Mouse (Mus musculus): ENCODE measurements at regions not wholly inside any gene's neighbourhood (a gene's known extent, or its start where the extent isn't known, plus 50 kb on each side); places are given as distances from the start of the nearest gene placed in this dataset.

GRCm38 (mm10) chr13:52741371-52741770 is 158.4 kb downstream of the Syk start:
- Histone ChIP-seq H3K9me3 (replicated peaks) (no peaks in the 10 kb centered on the region), H3K27ac (no peak overlapping the region), H3K4me1 (peaks cover 8% of the 10 kb centered on the region; the same call in 1 of the 2 replicates), H3K4me2 (no peak overlapping the region), H3K4me3 (no peak overlapping the region), H3K27me3 (no peaks in the 10 kb centered on the region), H3K36me3 (ENCODE audit: poor library complexity, severe bottlenecking) (no peaks in the 10 kb centered on the region), H3K9ac (no peak overlapping the region)
- no peak for ATAC-seq
- whole genome bisulfite sequencing: 60% methylated on average over 4 of the region's 4 CpGs

GRCm38 (mm10) chr13:52756005-52756404 is 173.0 kb downstream of the Syk start:
- Histone ChIP-seq H3K4me2 (no peak overlapping the region), H3K9ac (no peak overlapping the region), H3K27me3 (no peaks in the 10 kb centered on the region), H3K9me3 (replicated peaks) (no peaks in the 10 kb centered on the region), H3K36me3 (ENCODE audit: poor library complexity, severe bottlenecking) (no peaks in the 10 kb centered on the region), H3K4me3 (no peak overlapping the region), H3K4me1 (peaks cover 16% of the 10 kb centered on the region), H3K27ac (no peak overlapping the region)
- peak; percentile 55 for ATAC-seq
- 53% methylated on average over 10 of the region's 10 CpGs for WGBS

GRCm38 (mm10) chr13:52765508-52766181 is 163.8 kb downstream of the Auh start:
- Histone ChIP-seq H3K4me3 (no peak overlapping the region), H3K36me3 (ENCODE audit: poor library complexity, severe bottlenecking) (no peaks in the 10 kb centered on the region), H3K27me3 (0 out of 2 replicates have a peak, but pooled peaks cover 2% of the 10 kb centered on the region), H3K27ac (peak overlapping the region; percentile 36; the same call in 1 of the 2 replicates), H3K9ac (no peak overlapping the region), H3K4me1 (peaks cover 21% of the 10 kb centered on the region), H3K4me2 (peak overlapping the region; percentile 20; the same call in 1 of the 2 replicates), H3K9me3 (replicated peaks) (no peaks in the 10 kb centered on the region)
- 30% methylated on average over 13 of the region's 13 CpGs for WGBS
- ATAC-seq: peak; percentile 51; the same call in 1 of the 2 replicates

- WGBS: 93% methylated on average over 2 of the region's 2 CpGs
- Histone ChIP-seq H3K36me3 (ENCODE audit: poor library complexity, severe bottlenecking) (no peaks in the 10 kb centered on the region), H3K4me1 (peaks cover 21% of the 10 kb centered on the region), H3K4me3 (no peak overlapping the region), H3K9me3 (replicated peaks) (no peaks in the 10 kb centered on the region), H3K4me2 (no peak overlapping the region), H3K9ac (no peak overlapping the region), H3K27me3 (0 out of 2 replicates have a peak, but pooled peaks cover under 1% of the 10 kb centered on the region), H3K27ac (no peak overlapping the region)
- no peak for ATAC-seq
These were observed 163.2 kb downstream of the Auh start for GRCm38 (mm10) chr13:52766236-52766635.

GRCm38 (mm10) chr13:52769956-52770355 is 159.5 kb downstream of the Auh start:
- Histone ChIP-seq H3K27ac (no peak overlapping the region), H3K36me3 (ENCODE audit: poor library complexity, severe bottlenecking) (no peaks in the 10 kb centered on the region), H3K9ac (no peak overlapping the region), H3K4me3 (no peak overlapping the region), H3K4me1 (peaks cover 15% of the 10 kb centered on the region), H3K9me3 (replicated peaks) (no peaks in the 10 kb centered on the region), H3K4me2 (no peak overlapping the region), H3K27me3 (no peaks in the 10 kb centered on the region)
- WGBS: 89% methylated on average over 8 of the region's 8 CpGs
- no peak for ATAC-seq

GRCm38 (mm10) chr13:52771518-52771917 is 158.0 kb downstream of the Auh start:
- no peaks in the 10 kb centered on the region for H3K27me3 ChIP-seq
- H3K9ac ChIP-seq: no peak overlapping the region
- WGBS: 89% methylated on average over 3 of the region's 3 CpGs
- no peaks in the 10 kb centered on the region for H3K9me3 ChIP-seq (replicated peaks)
- no peak overlapping the region for H3K27ac ChIP-seq
- no peaks in the 10 kb centered on the region for H3K36me3 ChIP-seq (ENCODE audit: poor library complexity, severe bottlenecking)
- no peak overlapping the region for H3K4me3 ChIP-seq
- H3K4me2 ChIP-seq: no peak overlapping the region
- H3K4me1 ChIP-seq: no peaks in the 10 kb centered on the region
- no peak for ATAC-seq

GRCm38 (mm10) chr13:52772081-52772480 is 157.4 kb downstream of the Auh start:
- 79% methylated on average over 4 of the region's 4 CpGs for WGBS
- no peaks in the 10 kb centered on the region for H3K4me1 ChIP-seq
- no peaks in the 10 kb centered on the region for H3K27me3 ChIP-seq
- H3K9me3 ChIP-seq (replicated peaks): no peaks in the 10 kb centered on the region
- no peak overlapping the region for H3K4me2 ChIP-seq
- H3K4me3 ChIP-seq: no peak overlapping the region
- no peak overlapping the region for H3K9ac ChIP-seq
- H3K27ac ChIP-seq: no peak overlapping the region
- no peak for ATAC-seq
- H3K36me3 ChIP-seq (ENCODE audit: poor library complexity, severe bottlenecking): no peaks in the 10 kb centered on the region

- 67% methylated on average over 6 of the region's 6 CpGs for whole genome bisulfite sequencing
- no peak overlapping the region for H3K4me3 ChIP-seq
- H3K9me3 ChIP-seq (replicated peaks): no peaks in the 10 kb centered on the region
- no peaks in the 10 kb centered on the region for H3K27me3 ChIP-seq
- no peak overlapping the region for H3K27ac ChIP-seq
- no peak for ATAC-seq
- no peak overlapping the region for H3K9ac ChIP-seq
- H3K4me1 ChIP-seq: no peaks in the 10 kb centered on the region
- no peaks in the 10 kb centered on the region for H3K36me3 ChIP-seq (ENCODE audit: poor library complexity, severe bottlenecking)
- H3K4me2 ChIP-seq: no peak overlapping the region
These were observed 152.0 kb downstream of the Auh start for GRCm38 (mm10) chr13:52777396-52778034.

- Histone ChIP-seq H3K9ac (no peak overlapping the region), H3K9me3 (replicated peaks) (no peaks in the 10 kb centered on the region), H3K4me3 (no peak overlapping the region), H3K4me2 (no peak overlapping the region), H3K36me3 (ENCODE audit: poor library complexity, severe bottlenecking) (no peaks in the 10 kb centered on the region), H3K27me3 (no peaks in the 10 kb centered on the region), H3K27ac (no peak overlapping the region), H3K4me1 (no peaks in the 10 kb centered on the region)
- no peak for ATAC-seq
- 27% methylated on average over 4 of the region's 4 CpGs for WGBS
These were observed 150.6 kb downstream of the Auh start for GRCm38 (mm10) chr13:52778848-52779247.
